Mouse (Mus musculus): ENCODE measurements at regions not wholly inside any gene's neighbourhood (a gene's known extent, or its start where the extent isn't known, plus 50 kb on each side); places are given as distances from the start of the nearest gene placed in this dataset.
A peak's percentile ranks its signal among the peaks of the same experiment; 100 is the strongest.

GRCm38 (mm10) chr3:133809007-133809552 lies 264.1 kb upstream of the Tet2 start:
- H3K4me3 ChIP-seq (ENCODE audit: low read depth, low read length): no peak overlapping the region
- no peak overlapping the region for H3K27ac ChIP-seq (replicated peaks; ENCODE audit: low read depth, low read length)
- H3K4me2 ChIP-seq (ENCODE audit: low read depth, severe bottlenecking): no peak overlapping the region
- no peak overlapping the region for H3K9ac ChIP-seq (ENCODE audit: low read length)
- no peak for DNase-seq (ENCODE audit: low spot score)
- no peaks in the 10 kb centered on the region for H3K4me1 ChIP-seq (ENCODE audit: control insufficient read depth, insufficient read depth, low read length)
- ATAC-seq (ENCODE audit: insufficient number of reproducible peaks, low FRiP score, low TSS enrichment, low read depth): no peak
- WGBS: 89% methylated on average over 1 of the region's 1 CpGs
- H3K36me3 ChIP-seq (ENCODE audit: control insufficient read depth, insufficient read depth, low read length): no peaks in the 10 kb centered on the region
- H3K9me3 ChIP-seq (ENCODE audit: control insufficient read depth, low read length): no peaks in the 10 kb centered on the region
- no peaks in the 10 kb centered on the region for H3K27me3 ChIP-seq (ENCODE audit: control insufficient read depth, insufficient read depth, low read length)

DNA sequence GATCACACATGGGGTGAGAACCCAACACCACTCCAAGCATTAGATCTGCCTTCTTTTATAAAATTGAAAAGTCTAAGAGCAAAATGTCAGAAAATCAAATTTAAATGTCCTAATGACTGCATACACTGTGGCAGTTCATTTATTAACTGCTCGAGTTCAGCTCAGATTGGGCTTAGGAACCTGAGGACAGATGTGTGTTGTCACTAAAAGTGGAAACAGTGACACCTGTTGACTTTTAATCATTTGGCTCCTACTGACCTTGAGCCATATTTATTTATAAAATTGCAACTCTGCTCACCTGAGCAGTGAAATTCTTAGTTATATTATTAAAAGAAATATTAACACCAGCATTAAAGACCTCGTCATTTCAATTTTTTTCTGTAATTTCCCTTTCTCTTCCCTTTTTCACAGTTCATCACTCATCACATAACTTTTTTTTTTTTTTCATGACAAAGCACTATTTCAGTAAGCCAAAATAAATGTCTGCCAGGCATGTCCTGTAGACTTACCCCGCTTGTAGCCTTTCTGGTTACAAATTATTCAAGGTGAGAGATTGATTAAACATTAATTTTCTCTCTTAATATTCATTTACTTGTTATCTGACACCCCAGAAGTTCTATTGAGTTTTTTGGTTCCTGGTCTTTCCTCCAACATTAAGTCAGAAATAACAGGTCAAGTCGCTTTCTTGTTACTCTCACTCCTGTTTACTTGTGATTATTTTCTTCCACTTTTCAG lies 274.2 kb upstream of the Tet2 start:
- Histone ChIP-seq H3K27ac (replicated peaks; ENCODE audit: low read depth, low read length) (no peak overlapping the region), H3K4me1 (ENCODE audit: control insufficient read depth, insufficient read depth, low read length) (no peaks in the 10 kb centered on the region), H3K36me3 (ENCODE audit: control insufficient read depth, insufficient read depth, low read length) (no peaks in the 10 kb centered on the region), H3K27me3 (ENCODE audit: control insufficient read depth, insufficient read depth, low read length) (no peaks in the 10 kb centered on the region), H3K9me3 (ENCODE audit: control insufficient read depth, low read length) (no peaks in the 10 kb centered on the region), H3K4me3 (ENCODE audit: low read depth, low read length) (no peak overlapping the region), H3K4me2 (ENCODE audit: low read depth, severe bottlenecking) (no peak overlapping the region), H3K9ac (ENCODE audit: low read length) (no peak overlapping the region)
- no peak for ATAC-seq (ENCODE audit: insufficient number of reproducible peaks, low FRiP score, low TSS enrichment, low read depth)
- DNase-seq (ENCODE audit: low spot score): no peak
- WGBS: 85% methylated on average over 4 of the region's 4 CpGs

DNA sequence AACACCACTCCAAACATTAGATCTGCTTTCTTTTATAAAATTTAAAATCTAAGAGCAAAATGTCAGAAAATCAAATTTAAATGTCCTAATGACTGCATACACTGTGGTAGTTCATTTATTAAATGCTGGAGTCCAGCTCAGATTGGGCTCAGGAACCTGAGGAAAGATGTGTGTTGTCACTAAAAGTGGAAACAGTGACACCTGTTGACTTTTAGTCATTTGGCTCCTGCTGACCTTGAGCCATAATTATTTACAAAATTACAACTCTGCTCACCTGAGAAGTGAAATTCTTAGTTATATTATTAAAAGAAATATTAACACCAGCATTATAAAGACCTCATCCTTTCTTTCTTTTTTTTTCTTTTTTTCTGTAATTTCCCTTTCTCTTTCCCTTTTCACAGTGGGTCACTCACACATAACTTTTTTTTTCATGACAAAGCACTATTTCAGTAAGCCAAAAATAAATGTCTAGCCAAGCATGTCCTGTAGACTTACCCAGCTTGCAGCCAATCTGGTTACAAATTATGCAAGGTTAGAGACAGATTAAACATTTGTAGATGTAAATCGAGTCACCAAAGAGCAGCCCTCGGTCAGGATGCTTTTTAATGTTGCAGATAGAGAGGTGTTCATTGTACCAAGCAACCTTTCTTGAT lies 288.9 kb upstream of the Tet2 start:
- H3K36me3 ChIP-seq (ENCODE audit: control insufficient read depth, insufficient read depth, low read length): no peaks in the 10 kb centered on the region
- H3K4me1 ChIP-seq (ENCODE audit: control insufficient read depth, insufficient read depth, low read length): no peaks in the 10 kb centered on the region
- DNase-seq (ENCODE audit: low spot score) (no peak), ATAC-seq (ENCODE audit: insufficient number of reproducible peaks, low FRiP score, low TSS enrichment, low read depth) (no peak)
- H3K4me2 ChIP-seq (ENCODE audit: low read depth, severe bottlenecking): no peak overlapping the region
- WGBS: 96% methylated on average over 2 of the region's 2 CpGs
- no peak overlapping the region for H3K9ac ChIP-seq (ENCODE audit: low read length)
- no peak overlapping the region for H3K27ac ChIP-seq (replicated peaks; ENCODE audit: low read depth, low read length)
- H3K4me3 ChIP-seq (ENCODE audit: low read depth, low read length): no peak overlapping the region
- no peaks in the 10 kb centered on the region for H3K27me3 ChIP-seq (ENCODE audit: control insufficient read depth, insufficient read depth, low read length)
- H3K9me3 ChIP-seq (ENCODE audit: control insufficient read depth, low read length): no peaks in the 10 kb centered on the region

DNA sequence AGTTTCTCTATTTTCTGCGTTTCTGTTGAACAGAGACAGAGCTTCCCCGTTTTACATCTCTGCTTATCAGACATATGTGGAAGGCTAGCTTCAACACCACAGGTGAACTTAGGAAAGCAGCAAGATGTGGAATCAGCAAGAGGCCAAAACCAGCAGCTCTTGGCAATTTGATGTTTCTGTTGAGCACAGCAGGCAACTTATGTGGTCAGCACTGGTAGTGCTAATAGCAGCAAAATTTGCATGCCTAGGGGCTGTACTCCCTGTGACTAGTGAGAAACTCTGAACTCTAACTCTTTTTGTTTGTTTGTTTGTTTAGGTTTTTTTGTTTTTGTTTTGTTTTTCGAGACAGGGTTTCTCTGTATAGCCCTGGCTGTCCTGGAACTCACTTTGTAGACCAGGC lies 289.5 kb upstream of the Tet2 start:
- Histone ChIP-seq H3K27ac (replicated peaks; ENCODE audit: low read depth, low read length) (no peak overlapping the region), H3K4me1 (ENCODE audit: control insufficient read depth, insufficient read depth, low read length) (no peaks in the 10 kb centered on the region), H3K4me2 (ENCODE audit: low read depth, severe bottlenecking) (no peak overlapping the region), H3K9me3 (ENCODE audit: control insufficient read depth, low read length) (no peaks in the 10 kb centered on the region), H3K4me3 (ENCODE audit: low read depth, low read length) (no peak overlapping the region), H3K36me3 (ENCODE audit: control insufficient read depth, insufficient read depth, low read length) (no peaks in the 10 kb centered on the region), H3K27me3 (ENCODE audit: control insufficient read depth, insufficient read depth, low read length) (no peaks in the 10 kb centered on the region), H3K9ac (ENCODE audit: low read length) (no peak overlapping the region)
- WGBS: 88% methylated on average over 3 of the region's 3 CpGs
- ATAC-seq (ENCODE audit: insufficient number of reproducible peaks, low FRiP score, low TSS enrichment, low read depth) (no peak), DNase-seq (ENCODE audit: low spot score) (no peak)

GRCm38 (mm10) chr3:133846301-133846700 lies 301.4 kb upstream of the Tet2 start:
- H3K4me3 ChIP-seq (ENCODE audit: low read depth, low read length): no peak overlapping the region
- no peaks in the 10 kb centered on the region for H3K4me1 ChIP-seq (ENCODE audit: control insufficient read depth, insufficient read depth, low read length)
- no peak overlapping the region for H3K9ac ChIP-seq (ENCODE audit: low read length)
- no peaks in the 10 kb centered on the region for H3K36me3 ChIP-seq (ENCODE audit: control insufficient read depth, insufficient read depth, low read length)
- no peaks in the 10 kb centered on the region for H3K27me3 ChIP-seq (ENCODE audit: control insufficient read depth, insufficient read depth, low read length)
- ATAC-seq (ENCODE audit: insufficient number of reproducible peaks, low FRiP score, low TSS enrichment, low read depth) (no peak), DNase-seq (ENCODE audit: low spot score) (no peak)
- no peaks in the 10 kb centered on the region for H3K9me3 ChIP-seq (ENCODE audit: control insufficient read depth, low read length)
- no peak overlapping the region for H3K4me2 ChIP-seq (ENCODE audit: low read depth, severe bottlenecking)
- H3K27ac ChIP-seq (replicated peaks; ENCODE audit: low read depth, low read length): no peak overlapping the region

DNA sequence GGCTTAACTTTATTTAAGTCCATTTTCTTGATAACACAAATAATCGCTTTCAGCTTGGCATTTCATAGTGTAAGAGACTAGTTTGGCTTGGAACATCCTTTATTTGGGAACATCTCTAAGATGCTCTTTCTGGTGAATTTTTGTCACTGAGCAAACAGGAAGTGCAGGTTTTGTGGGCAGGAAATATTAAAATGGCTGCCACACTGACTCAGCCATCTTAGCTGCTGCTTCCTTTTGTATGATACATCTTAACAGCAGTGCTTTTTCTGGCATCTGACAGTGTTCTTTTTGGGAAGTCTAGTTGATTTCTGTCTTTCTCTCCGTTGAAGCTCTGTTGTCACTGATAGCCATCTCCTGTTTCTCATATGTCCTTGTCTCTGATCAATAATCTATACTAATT lies 329.4 kb upstream of the Tet2 start:
- 87% methylated on average over 2 of the region's 2 CpGs for WGBS

GRCm38 (mm10) chr3:133876439-133877072 lies 331.6 kb upstream of the Tet2 start:
- Histone ChIP-seq H3K27me3 (ENCODE audit: control insufficient read depth, insufficient read depth, low read length) (no peaks in the 10 kb centered on the region), H3K27ac (replicated peaks; ENCODE audit: low read depth, low read length) (peak overlapping the region; percentile 38; the same call in 1 of the 2 replicates), H3K36me3 (ENCODE audit: control insufficient read depth, insufficient read depth, low read length) (no peaks in the 10 kb centered on the region), H3K9ac (ENCODE audit: low read length) (no peak overlapping the region), H3K9me3 (ENCODE audit: control insufficient read depth, low read length) (no peaks in the 10 kb centered on the region), H3K4me2 (ENCODE audit: low read depth, severe bottlenecking) (peak overlapping the region; percentile 45), H3K4me1 (ENCODE audit: control insufficient read depth, insufficient read depth, low read length) (peaks cover 5% of the 10 kb centered on the region; the same call in 1 of the 2 replicates), H3K4me3 (ENCODE audit: low read depth, low read length) (no peak overlapping the region)
- peak; percentile 86 for DNase-seq (ENCODE audit: low spot score)
- 2% methylated on average over 13 of the region's 13 CpGs for WGBS
- peak; percentile 29 for ATAC-seq (ENCODE audit: insufficient number of reproducible peaks, low FRiP score, low TSS enrichment, low read depth)

More for the DNA sequence above, 329.4 kb upstream of the Tet2 start:
- no peaks in the 10 kb centered on the region for H3K36me3 ChIP-seq (ENCODE audit: control insufficient read depth, insufficient read depth, low read length)
- H3K4me3 ChIP-seq (ENCODE audit: low read depth, low read length): no peak overlapping the region
- no peaks in the 10 kb centered on the region for H3K27me3 ChIP-seq (ENCODE audit: control insufficient read depth, insufficient read depth, low read length)
- H3K9ac ChIP-seq (ENCODE audit: low read length): no peak overlapping the region
- no peaks in the 10 kb centered on the region for H3K9me3 ChIP-seq (ENCODE audit: control insufficient read depth, low read length)
- DNase-seq (ENCODE audit: low spot score) (no peak), ATAC-seq (ENCODE audit: insufficient number of reproducible peaks, low FRiP score, low TSS enrichment, low read depth) (no peak)
- no peak overlapping the region for H3K27ac ChIP-seq (replicated peaks; ENCODE audit: low read depth, low read length)
- peaks cover 3% of the 10 kb centered on the region; the same call in 1 of the 2 replicates for H3K4me1 ChIP-seq (ENCODE audit: control insufficient read depth, insufficient read depth, low read length)
- H3K4me2 ChIP-seq (ENCODE audit: low read depth, severe bottlenecking): no peak overlapping the region

DNA sequence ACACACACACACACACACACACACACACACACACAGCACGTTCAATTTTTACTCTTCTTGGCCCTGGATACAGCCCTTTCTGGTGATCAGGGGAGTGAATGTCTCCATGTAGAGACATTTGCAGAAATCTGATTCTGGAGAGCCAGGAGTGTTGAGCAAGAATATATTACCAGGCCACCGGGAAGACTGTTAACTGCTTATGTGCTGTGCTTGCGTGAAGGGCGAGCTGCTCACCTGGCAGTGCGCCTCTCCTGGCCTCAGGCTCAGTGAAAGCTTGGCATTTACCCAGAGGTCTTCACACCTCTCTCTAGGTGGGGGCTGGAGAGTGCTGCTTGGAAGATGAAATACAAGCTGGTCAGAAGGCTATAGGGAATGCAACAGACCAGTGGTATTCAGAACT lies 332.4 kb upstream of the Tet2 start:
- peaks cover 5% of the 10 kb centered on the region; the same call in 1 of the 2 replicates for H3K4me1 ChIP-seq (ENCODE audit: control insufficient read depth, insufficient read depth, low read length)
- H3K36me3 ChIP-seq (ENCODE audit: control insufficient read depth, insufficient read depth, low read length): no peaks in the 10 kb centered on the region
- H3K9me3 ChIP-seq (ENCODE audit: control insufficient read depth, low read length): no peaks in the 10 kb centered on the region
- no peaks in the 10 kb centered on the region for H3K27me3 ChIP-seq (ENCODE audit: control insufficient read depth, insufficient read depth, low read length)
- 18% methylated on average over 5 of the region's 5 CpGs for WGBS
- DNase-seq (ENCODE audit: low spot score): peak; percentile 53
- H3K4me2 ChIP-seq (ENCODE audit: low read depth, severe bottlenecking): no peak overlapping the region; the same call in 1 of the 2 replicates
- no peak overlapping the region for H3K27ac ChIP-seq (replicated peaks; ENCODE audit: low read depth, low read length)
- peak; percentile 67; the same call in 1 of the 2 replicates for ATAC-seq (ENCODE audit: insufficient number of reproducible peaks, low FRiP score, low TSS enrichment, low read depth)
- H3K9ac ChIP-seq (ENCODE audit: low read length): no peak overlapping the region
- no peak overlapping the region for H3K4me3 ChIP-seq (ENCODE audit: low read depth, low read length)

Data from limb, embryonic 11.5 days (tissue).